Mouse (Mus musculus) heart, postnatal 25 days (tissue): ENCODE results near the gene Olfr560. TPM values are rescaled to one million over a fixed set of nuclear protein-coding genes. Genes with fewer than 3 reads are reported as not detected.

ENCODE experiments used
- DNase-seq: peaks from one replicate; pipeline ENCODE4 v3.0.0; 2022; ENCODE audit warnings: low spot score
- intact Hi-C: fragments of 180-260 bp; cut with DNase I; formaldehyde crosslinking; loops from one replicate; pipeline ENCODE4 v1.15.1; 2025
- total RNA-seq, 2 experiments: library from RNA; stranded (reverse); gene quantifications; 2 replicates each; pipeline ENCODE4 v1.2.3; 2021

Gene Olfr560
- not detected for total RNA-seq

- DNase-seq, result no peak
- intact Hi-C loops, result no loop called here
These were observed at the start of gene Olfr560, which contains the start of gene Olfr78 for GRCm38 (mm10) chr7:102759266-102759665. Gene Olfr560 (minus strand): TSS chr7:102759366. Gene Olfr78 (minus strand): TSS chr7:102759471.

- intact Hi-C loops, result no loop called here
- DNase-seq, result no peak
These were observed 44.0 kb upstream of the Olfr560 start, which contains the start of gene Olfr564 for GRCm38 (mm10) chr7:102803180-102803579. Gene Olfr564 (plus strand): TSS chr7:102803480.

GRCm38 (mm10) chr7:102770921-102771320 lies 11.8 kb upstream of the Olfr560 start, which contains the start of gene Olfr561:
Gene Olfr561 (plus strand): TSS chr7:102771221.
- intact Hi-C loops, result no loop called here
- DNase-seq, result no peak

- intact Hi-C loops, result loop anchor here (5.0 kb wide), 2 partner anchors 85 to 240 kb away; no protein-coding TSS in a partner anchor
- no peak for DNase-seq
These were observed 7.1 kb downstream of the Olfr560 start for GRCm38 (mm10) chr7:102752086-102752485.

- no peak for DNase-seq
- intact Hi-C loops, result no loop called here
These were observed 21.5 kb downstream of the Olfr560 start for GRCm38 (mm10) chr7:102737705-102738104.

GRCm38 (mm10) chr7:102733793-102734192 lies 25.4 kb downstream of the Olfr560 start:
- intact Hi-C loops, result no loop called here
- DNase-seq, result no peak

- DNase-seq, result no peak
- intact Hi-C loops, result no loop called here
These were observed 31.8 kb downstream of the Olfr560 start, which contains the start of gene Olfr559 for GRCm38 (mm10) chr7:102727391-102727790. Gene Olfr559 (minus strand): TSS chr7:102727491.

- DNase-seq, result no peak
- intact Hi-C loops, result no loop called here
These were observed 40.2 kb downstream of the Olfr560 start, which contains the start of gene Olfr33 for GRCm38 (mm10) chr7:102718970-102719369. Gene Olfr33 (minus strand): TSS chr7:102719070.

GRCm38 (mm10) chr7:102701915-102702314 lies 57.3 kb downstream of the Olfr560 start, which contains the start of gene Olfr558:
Gene Olfr558 (plus strand): TSS chr7:102702215.
- intact Hi-C loops, result no loop called here
- no peak for DNase-seq

Other genes starting within 250 kb of the Olfr560 start
- not detected for gene Olfr547, start 224.6 kb downstream of the Olfr560 start, total RNA-seq
- gene Olfr548-ps1, start 218.5 kb downstream of the Olfr560 start, total RNA-seq, result not detected
- gene Olfr549, start 209.5 kb downstream of the Olfr560 start, total RNA-seq, result not detected
- gene Trim21, start 193.9 kb downstream of the Olfr560 start, total RNA-seq, result 1 to 10 TPM; 5.4 to 5.5 TPM
- under 1 TPM; 0.10 to 0.17 TPM for gene Olfr550, start 187.9 kb downstream of the Olfr560 start, total RNA-seq
- not detected for gene Olfr551, start 167.5 kb downstream of the Olfr560 start, total RNA-seq
- under 1 TPM; 0.08 to 0.36 TPM for gene Olfr552, start 161.6 kb downstream of the Olfr560 start, total RNA-seq
- gene Olfr553, start 141.1 kb downstream of the Olfr560 start, total RNA-seq, result not detected
- not detected for gene Olfr554, start 120.9 kb downstream of the Olfr560 start, total RNA-seq
- not detected for gene Olfr555, start 100.5 kb downstream of the Olfr560 start, total RNA-seq
- not detected for gene Olfr556, start 94.5 kb downstream of the Olfr560 start, total RNA-seq
- gene Trim68, start 72.0 kb downstream of the Olfr560 start, total RNA-seq, result 1 to 10 TPM; 6.5 to 8.2 TPM
- gene Olfr557, start 63.5 kb downstream of the Olfr560 start, total RNA-seq, result not detected
- gene Olfr558, start 57.2 kb downstream of the Olfr560 start, total RNA-seq, result 1 to 10 TPM; 2.4 to 4.4 TPM
- gene Olfr33, start 40.3 kb downstream of the Olfr560 start, total RNA-seq, result not detected
- gene Olfr559, start 31.9 kb downstream of the Olfr560 start, total RNA-seq, result not detected
- 1 to 10 TPM in 1 of 2 experiments, under 1 TPM in 1; 0.81 to 1.2 TPM for gene Olfr78, start 105 bp upstream of the Olfr560 start, total RNA-seq
- gene Olfr561, start 11.9 kb upstream of the Olfr560 start, total RNA-seq, result not detected
- not detected for gene Olfr564, start 44.1 kb upstream of the Olfr560 start, total RNA-seq
- not detected for gene Olfr566, start 99.4 kb upstream of the Olfr560 start, total RNA-seq
- gene Olfr568, start 117.8 kb upstream of the Olfr560 start, total RNA-seq, result not detected
- not detected for gene Olfr569, start 131.5 kb upstream of the Olfr560 start, total RNA-seq
- not detected for gene Olfr570, start 135.2 kb upstream of the Olfr560 start, total RNA-seq
- not detected for gene Olfr571, start 158.2 kb upstream of the Olfr560 start, total RNA-seq
- gene Olfr572, start 165.0 kb upstream of the Olfr560 start, total RNA-seq, result not detected
- gene Olfr573-ps1, start 183.2 kb upstream of the Olfr560 start, total RNA-seq, result not detected
- gene Olfr574, start 189.1 kb upstream of the Olfr560 start, total RNA-seq, result not detected
- gene Olfr575, start 199.4 kb upstream of the Olfr560 start, total RNA-seq, result not detected
- gene Olfr576, start 203.3 kb upstream of the Olfr560 start, total RNA-seq, result not detected
- not detected for gene Olfr577, start 216.6 kb upstream of the Olfr560 start, total RNA-seq
- not detected for gene Olfr578, start 230.0 kb upstream of the Olfr560 start, total RNA-seq